Mouse (Mus musculus): ENCODE measurements around the gene Mnat1.

- TF ChIP-seq CTCF (IDR thresholded peaks at IDR 0.05 in 2 of 3, conservative IDR thresholded peaks at IDR 0.05 in 1 of 3; ENCODE audit: control insufficient read depth in 1 of 3, insufficient read depth in 1 of 3, low read depth in 2 of 3, low read length in 3 of 3, poor library complexity in 1 of 3, severe bottlenecking in 1 of 3): no peak
- no peak for TF ChIP-seq MAX (IDR thresholded peaks at IDR 0.05; ENCODE audit: low read length)
- TF ChIP-seq USF1 (IDR thresholded peaks at IDR 0.05; ENCODE audit: low read depth, low read length): no peak
- TF ChIP-seq POLR2A (IDR thresholded peaks at IDR 0.05; ENCODE audit: control insufficient read depth in 1 of 2, insufficient read depth in 1 of 2, low read depth in 1 of 2, low read length in 2 of 2, poor library complexity in 1 of 2): no peak
- TF ChIP-seq ETS1 (IDR thresholded peaks at IDR 0.05; ENCODE audit: low read depth, low read length): no peak
- TF ChIP-seq POLR2AphosphoS5 (IDR thresholded peaks at IDR 0.05; ENCODE audit: borderline replicate concordance, low read depth, low read length): no peak
- no peak for TF ChIP-seq NRF1 (IDR thresholded peaks at IDR 0.05; ENCODE audit: insufficient read depth, low read depth, low read length, poor library complexity, severe bottlenecking)
- TF ChIP-seq E2F4 (IDR thresholded peaks at IDR 0.05; ENCODE audit: borderline replicate concordance, low read depth, low read length): no peak
- no peak for TF ChIP-seq RAD21 (IDR thresholded peaks at IDR 0.05; ENCODE audit: low read depth, low read length)
- TF ChIP-seq MYC (IDR thresholded peaks at IDR 0.05; ENCODE audit: low read depth, low read length): no peak
Observed at GRCm38 (mm10) chr12:73230196-73230595, 106.7 kb downstream of the Mnat1 start.
